Mouse (Mus musculus) testis, adult 10 weeks (tissue): ENCODE results near the gene LTO1. TPM values are rescaled to one million over a fixed set of nuclear protein-coding genes. Genes with fewer than 3 reads are reported as not detected.

Source experiments
- polyA plus RNA-seq: library from polyadenylated mRNA; stranded (reverse); fragments of 350-450 nt; fragmentation: Illumina TruSeq; extraction: RNeasy Lipid Tissue Mini Kit (QIAGEN cat#74804); gene quantifications from one replicate; pipeline ENCODE4 v1.2.3, GENCODE M21; 2014; ENCODE audit warnings: low read depth, low replicate concordance

The LTO1 gene
- 4.7 TPM for polyA plus RNA-seq

DNA sequence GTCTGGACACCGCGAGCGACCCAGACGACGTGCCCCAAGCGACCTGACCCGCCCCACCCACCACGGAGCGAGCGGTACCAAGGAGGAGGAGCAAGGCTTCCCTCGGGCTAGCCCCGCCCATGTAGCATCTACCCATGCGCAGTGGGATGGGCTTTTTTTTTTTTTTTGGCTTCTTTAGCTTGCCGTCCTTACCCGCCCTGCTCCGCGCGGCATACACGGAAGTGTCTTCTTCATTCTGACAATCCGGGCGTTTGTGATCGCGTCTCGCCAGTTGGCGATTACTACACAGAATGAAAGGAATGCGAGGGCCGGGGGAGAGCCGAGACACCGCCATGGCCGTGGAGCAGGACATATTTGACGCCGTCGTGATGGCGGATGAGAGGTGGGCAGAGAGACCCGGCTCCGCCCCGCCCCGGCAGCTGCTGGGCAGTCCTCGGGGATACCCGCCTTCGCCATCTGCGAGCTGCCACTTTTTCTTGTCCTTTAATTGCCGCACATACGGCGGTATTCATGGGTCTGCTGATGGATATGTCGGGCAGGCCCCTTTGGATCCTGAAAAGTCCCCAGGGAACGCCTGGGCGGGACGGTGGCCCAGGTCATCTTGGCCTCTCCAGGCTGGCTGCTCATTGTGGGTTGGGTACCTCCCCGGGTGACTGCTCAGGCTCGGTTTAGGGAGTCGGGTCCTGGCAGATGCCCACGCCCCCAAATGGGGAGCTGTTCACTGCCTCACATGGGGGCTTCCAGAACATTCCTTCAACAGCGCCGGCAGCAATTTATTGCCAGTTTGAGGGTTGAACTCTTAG, at the start of gene LTO1:
TSS of gene LTO1 (plus strand) at position 153 of the 803 bp plus-strand sequence.

DNA sequence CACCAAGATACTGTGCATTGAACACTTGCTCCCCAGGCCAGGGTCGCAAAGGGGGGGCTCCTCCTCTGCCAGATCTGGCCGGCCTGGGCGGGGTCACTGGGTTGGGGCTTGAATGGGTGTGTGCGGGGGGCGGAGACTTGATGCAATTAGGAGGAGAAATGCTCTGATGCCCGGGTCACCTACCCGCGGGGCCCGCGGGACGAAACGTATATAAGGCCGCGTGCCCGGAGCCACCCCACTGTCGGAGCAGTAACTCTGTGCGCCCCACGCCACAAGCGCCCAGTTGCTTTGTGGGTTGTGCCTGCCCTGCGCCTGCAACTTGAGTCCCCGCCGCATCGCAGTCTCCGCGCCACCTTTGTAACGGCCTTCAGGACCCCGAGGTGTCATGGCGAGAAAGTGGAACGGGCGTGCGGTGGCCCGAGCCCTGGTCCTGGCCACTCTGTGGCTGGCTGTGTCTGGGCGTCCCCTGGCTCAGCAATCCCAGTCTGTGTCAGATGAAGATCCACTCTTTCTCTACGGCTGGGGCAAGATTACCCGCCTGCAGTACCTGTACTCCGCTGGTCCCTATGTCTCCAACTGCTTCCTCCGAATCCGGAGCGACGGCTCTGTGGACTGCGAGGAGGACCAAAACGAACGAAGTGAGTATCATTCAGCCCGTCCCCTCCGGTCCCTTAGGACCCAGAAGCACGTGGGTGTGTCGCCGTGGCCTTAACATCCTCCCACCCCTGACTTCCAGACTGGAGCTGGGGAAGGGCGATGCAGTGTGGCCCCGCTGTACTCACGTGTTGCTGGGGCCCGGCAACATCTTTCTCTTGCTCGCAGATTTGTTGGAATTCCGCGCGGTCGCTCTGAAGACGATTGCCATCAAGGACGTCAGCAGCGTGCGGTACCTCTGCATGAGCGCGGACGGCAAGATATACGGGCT, 18.3 kb upstream of the LTO1 start, which contains the start of gene Fgf15:
TSS of gene Fgf15 (plus strand) at position 238 of the 925 bp plus-strand sequence.

DNA sequence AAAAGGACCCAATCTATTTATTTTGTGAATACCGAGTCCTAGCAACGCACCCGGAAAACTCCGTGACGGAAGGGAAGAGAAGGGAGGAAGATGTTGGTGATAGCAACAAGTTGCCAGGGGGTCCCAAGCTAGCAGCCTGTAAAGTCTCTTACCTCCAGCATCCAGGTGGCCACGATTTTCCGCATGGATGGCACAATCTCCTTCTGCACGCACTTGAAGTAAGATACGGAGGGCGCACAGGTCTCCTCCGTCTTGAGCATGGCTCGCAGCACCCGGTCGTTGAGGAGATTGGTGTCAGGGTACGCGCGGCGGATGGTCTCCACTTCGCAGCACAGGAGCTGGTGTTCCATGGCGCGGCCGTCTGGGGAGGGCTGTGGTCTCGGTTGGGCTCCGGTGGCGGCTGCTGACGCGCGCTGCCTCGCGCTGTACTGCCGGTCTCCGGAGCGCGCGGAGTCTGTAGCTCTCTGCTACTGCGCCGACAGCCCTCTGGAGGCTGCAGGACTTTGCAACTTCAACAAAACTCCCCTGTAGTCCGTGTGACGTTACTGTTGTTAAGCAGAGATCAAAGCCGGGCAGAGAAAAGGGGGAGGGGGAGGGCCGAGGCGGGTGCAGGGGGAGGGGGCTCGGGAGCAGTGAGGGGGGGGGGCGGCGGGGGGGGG, 24.6 kb downstream of the LTO1 start, which contains the start of gene Ccnd1:
TSS of gene Ccnd1 (minus strand) at position 582 of the 659 bp plus-strand sequence.

Other genes with a start within 250 kb of the LTO1 start
- gene Ano1, start 163.1 kb upstream of the LTO1 start, polyA plus RNA-seq: 5.9 TPM
- gene Fgf3, start 77.0 kb upstream of the LTO1 start, polyA plus RNA-seq: not detected
- gene Fgf4, start 67.7 kb upstream of the LTO1 start, polyA plus RNA-seq: not detected
- gene Fgf15, start 18.6 kb upstream of the LTO1 start, polyA plus RNA-seq: not detected
- 3.4 TPM for gene Ccnd1, start 24.8 kb downstream of the LTO1 start, polyA plus RNA-seq